Mouse (Mus musculus) heart, embryonic 14.5 days (tissue): Measurements from ENCODE around the gene Anxa4. TPM values are rescaled to one million over a fixed set of nuclear protein-coding genes. Genes with fewer than 3 reads are reported as not detected.

Experiments used
- ATAC-seq: fragments of 200-750 bp; cut with Nextera tagmentation; 2 replicates; pipeline ENCODE4 v1.8.0; 2017; ENCODE audit warnings: low read depth, moderate TSS enrichment; ENCODE audit not compliant: insufficient number of reproducible peaks, insufficient read depth, low FRiP score
- H3K27ac ChIP-seq, 2 experiments: fragments of 200-500 bp in 1 of 2; fragments of 300-500 bp in 1 of 2; sonication (generic) in 1 of 2; replicated peaks in 1 of 2; 2 replicates each; pipeline ENCODE4 v1.5.1; 2012 to 2014; ENCODE audit warnings: low read depth in 2 of 2, low read length in 2 of 2, control low read depth in 1 of 2, mild to moderate bottlenecking in 1 of 2, mixed read lengths in 1 of 2; ENCODE audit not compliant: control insufficient read depth in 1 of 2, insufficient read depth in 1 of 2
- H3K27me3 ChIP-seq: fragments of 300-500 bp; sonication (generic); 2 replicates; pipeline ENCODE4 v1.6.1; 2014; ENCODE audit warnings: mild to moderate bottlenecking, low read length, control low read depth; ENCODE audit not compliant: control insufficient read depth, insufficient read depth
- H3K36me3 ChIP-seq: fragments of 300-500 bp; sonication (generic); 2 replicates; pipeline ENCODE4 v1.6.1; 2014; ENCODE audit warnings: mild to moderate bottlenecking, control low read depth, low read length, mixed read lengths; ENCODE audit not compliant: control insufficient read depth, insufficient read depth
- H3K4me1 ChIP-seq, 2 experiments: fragments of 200-500 bp in 1 of 2; fragments of 300-500 bp in 1 of 2; sonication (generic) in 1 of 2; 2 replicates each; pipeline ENCODE4 v1.6.1; 2012 to 2014; ENCODE audit warnings: low read length in 2 of 2, control low read depth in 1 of 2, mixed read lengths in 1 of 2; ENCODE audit not compliant: control insufficient read depth in 2 of 2, insufficient read depth in 2 of 2
- H3K4me2 ChIP-seq: fragments of 300-500 bp; sonication (generic); 2 replicates; pipeline ENCODE4 v1.6.1; 2014; ENCODE audit warnings: mild to moderate bottlenecking, low read length
- H3K4me3 ChIP-seq, 2 experiments: fragments of 200-500 bp in 1 of 2; fragments of 300-500 bp in 1 of 2; sonication (generic) in 1 of 2; 2 replicates each; pipeline ENCODE4 v1.5.1; 2012 to 2014; ENCODE audit warnings: low read length in 2 of 2, mild to moderate bottlenecking in 2 of 2, control low read depth in 1 of 2, low read depth in 1 of 2, moderate library complexity in 1 of 2; ENCODE audit not compliant: control insufficient read depth in 1 of 2, insufficient read depth in 1 of 2
- H3K9ac ChIP-seq: fragments of 300-500 bp; sonication (generic); 2 replicates; pipeline ENCODE4 v1.6.1; 2014; ENCODE audit warnings: mild to moderate bottlenecking, low read length
- H3K9me3 ChIP-seq: fragments of 300-500 bp; sonication (generic); 2 replicates; pipeline ENCODE4 v1.6.1; 2016; ENCODE audit warnings: low read length, control low read depth; ENCODE audit not compliant: control insufficient read depth
- WGBS: fragments of 180-500 bp; shearing (Covaris S2); extraction: QIAGEN DNeasy Blood & Tissue Kit; methylation state at CpG from one replicate; pipeline ENCODE4 v1.1.7; 2014; 5-methylcytosine and 5-hydroxymethylcytosine counted together
- polyA plus RNA-seq: library from polyadenylated mRNA; unstranded; fragments of >200 nt; fragmentation: Nextera tagmentation; extraction: Ambion mirVana; gene quantifications from 2 replicates; pipeline ENCODE4 v1.2.1, GENCODE M21; 2014

The Anxa4 gene
- polyA plus RNA-seq, 1 experiment from 2014 or later: 30.3 TPM

GRCm38 (mm10) chr6:86800467-86800866, 7.1 kb upstream of the Anxa4 start:
- Histone ChIP-seq H3K27ac (no peak overlapping the region), H3K9me3 (no peaks in the 10 kb centered on the region), H3K27me3 (no peaks in the 10 kb centered on the region; the same call in 1 of the 2 replicates), H3K9ac (no peak overlapping the region), H3K36me3 (no peaks in the 10 kb centered on the region), H3K4me1 (no peaks in the 10 kb centered on the region), H3K4me3 (no peak overlapping the region), H3K4me2 (no peak overlapping the region)
- no peak for ATAC-seq
- WGBS: 90% methylated on average over 3 of the region's 3 CpGs

GRCm38 (mm10) chr6:86797455-86797854, 4.1 kb upstream of the Anxa4 start:
- Histone ChIP-seq H3K27me3 (peaks cover 8% of the 10 kb centered on the region; the same call in 1 of the 2 replicates), H3K36me3 (no peaks in the 10 kb centered on the region), H3K4me1 (peaks cover 4 to 8% of the 10 kb centered on the region in 2 experiments; a peak in 3 of 4 replicates), H3K27ac (no peak overlapping the region), H3K4me3 (no peak overlapping the region), H3K9ac (no peak overlapping the region), H3K9me3 (no peaks in the 10 kb centered on the region), H3K4me2 (no peak overlapping the region)
- ATAC-seq: no peak
- WGBS: 47% methylated on average over 4 of the region's 4 CpGs

- H3K4me3 ChIP-seq: peak overlapping the region; percentile 72 to 77; a peak in 3 of 4 replicates
- H3K36me3 ChIP-seq: no peaks in the 10 kb centered on the region
- H3K9ac ChIP-seq: peak overlapping the region; percentile 81
- no peak for ATAC-seq
- WGBS: 51% methylated on average over 5 of the region's 5 CpGs
- H3K27ac ChIP-seq: no peak overlapping the region
- H3K9me3 ChIP-seq: no peaks in the 10 kb centered on the region
- peaks cover 20% of the 10 kb centered on the region for H3K27me3 ChIP-seq
- H3K4me2 ChIP-seq: peak overlapping the region; percentile 92
- peaks cover 4 to 8% of the 10 kb centered on the region in 2 experiments; a peak in 3 of 4 replicates for H3K4me1 ChIP-seq
Observed at GRCm38 (mm10) chr6:86793957-86794356, 573 bp upstream of the Anxa4 start.

GRCm38 (mm10) chr6:86790351-86790943, 2.9 kb downstream of the Anxa4 start:
- no peak overlapping the region for H3K4me3 ChIP-seq
- 79% methylated on average over 10 of the region's 10 CpGs for WGBS
- peaks cover 20% of the 10 kb centered on the region for H3K27me3 ChIP-seq
- no peak overlapping the region for H3K4me2 ChIP-seq
- H3K9ac ChIP-seq: no peak overlapping the region
- no peak overlapping the region for H3K27ac ChIP-seq
- peaks cover 4 to 8% of the 10 kb centered on the region in 2 experiments; a peak in 3 of 4 replicates for H3K4me1 ChIP-seq
- H3K36me3 ChIP-seq: no peaks in the 10 kb centered on the region
- H3K9me3 ChIP-seq: no peaks in the 10 kb centered on the region
- ATAC-seq: no peak

GRCm38 (mm10) chr6:86788242-86788641, 5.1 kb downstream of the Anxa4 start:
- 85% methylated on average over 4 of the region's 4 CpGs for WGBS
- H3K9me3 ChIP-seq: no peaks in the 10 kb centered on the region
- H3K27ac ChIP-seq: no peak overlapping the region
- peaks cover 16% of the 10 kb centered on the region for H3K27me3 ChIP-seq
- ATAC-seq: no peak
- H3K4me1 ChIP-seq: peaks cover 3 to 4% of the 10 kb centered on the region in 2 experiments; a peak in 1 of 4 replicates
- no peak overlapping the region for H3K4me3 ChIP-seq
- no peaks in the 10 kb centered on the region for H3K36me3 ChIP-seq
- H3K9ac ChIP-seq: no peak overlapping the region
- H3K4me2 ChIP-seq: no peak overlapping the region

- Histone ChIP-seq H3K36me3 (no peaks in the 10 kb centered on the region), H3K4me2 (no peak overlapping the region), H3K9me3 (no peaks in the 10 kb centered on the region), H3K9ac (no peak overlapping the region), H3K27me3 (peaks cover 4% of the 10 kb centered on the region), H3K4me3 (no peak overlapping the region), H3K27ac (no peak overlapping the region), H3K4me1 (no peaks in the 10 kb centered on the region)
- 91% methylated on average over 3 of the region's 3 CpGs for WGBS
- ATAC-seq: no peak
Observed at GRCm38 (mm10) chr6:86786545-86786944, 6.8 kb downstream of the Anxa4 start.

GRCm38 (mm10) chr6:86784739-86785138, 8.6 kb downstream of the Anxa4 start:
- Histone ChIP-seq H3K9ac (no peak overlapping the region), H3K4me2 (no peak overlapping the region), H3K4me1 (no peaks in the 10 kb centered on the region), H3K27me3 (no peaks in the 10 kb centered on the region), H3K9me3 (no peaks in the 10 kb centered on the region), H3K27ac (no peak overlapping the region), H3K36me3 (no peaks in the 10 kb centered on the region), H3K4me3 (no peak overlapping the region)
- no peak for ATAC-seq
- WGBS: 68% methylated on average over 3 of the region's 3 CpGs

GRCm38 (mm10) chr6:86782342-86782741, 11.0 kb downstream of the Anxa4 start:
- no peak overlapping the region for H3K9ac ChIP-seq
- H3K27ac ChIP-seq: no peak overlapping the region
- no peaks in the 10 kb centered on the region for H3K27me3 ChIP-seq
- H3K36me3 ChIP-seq: no peaks in the 10 kb centered on the region
- no peak overlapping the region for H3K4me2 ChIP-seq
- no peaks in the 10 kb centered on the region for H3K9me3 ChIP-seq
- H3K4me3 ChIP-seq: no peak overlapping the region
- H3K4me1 ChIP-seq: no peaks in the 10 kb centered on the region
- ATAC-seq: no peak
- WGBS: 80% methylated on average over 3 of the region's 3 CpGs
